Mouse (Mus musculus): Measurements from ENCODE around the gene Lrrc19. TPM values are rescaled to one million over a fixed set of nuclear protein-coding genes. Genes with fewer than 3 reads are reported as not detected.

The Lrrc19 gene
- polyA plus RNA-seq, 1 experiment, result not detected

GRCm38 (mm10) chr4:94591765-94592381 is 58.1 kb downstream of the Lrrc19 start:
- no peak for DNase-seq (ENCODE audit: low read depth)

Other genes with a start within 250 kb of the Lrrc19 start
- gene Gm10306, start 93.6 kb downstream of the Lrrc19 start, polyA plus RNA-seq (2012; rRNA removed), result 0.46 TPM in 1 of 2 replicates, not detected in the other
- 3.1 and 7.0 TPM in 2 replicates for gene Caap1, start 93.3 kb downstream of the Lrrc19 start, polyA plus RNA-seq (2012; rRNA removed)
- gene Plaa, start 46.9 kb downstream of the Lrrc19 start, polyA plus RNA-seq (2012; rRNA removed), result 32.4 and 33.7 TPM in 2 replicates
- gene Ift74, start 35.7 kb downstream of the Lrrc19 start, polyA plus RNA-seq (2012; rRNA removed), result 2.6 and 3.1 TPM in 2 replicates
- gene Tek, start 89.1 kb upstream of the Lrrc19 start, polyA plus RNA-seq (2012; rRNA removed), result 10.2 and 10.4 TPM in 2 replicates

Data from gonadal fat pad, adult 2 months (tissue).